Mouse (Mus musculus) liver, embryonic 14.5 days (tissue): Measurements from ENCODE around the gene Tub.

Experiments
- CTCF ChIP-seq: IDR thresholded peaks from 2 replicates; pipeline ENCODE4 v1.5.1; 2016; ENCODE audit warnings: antibody characterized with exemption, low read depth, control low read depth
- EP300 ChIP-seq: IDR thresholded peaks from 2 replicates; pipeline ENCODE4 v1.6.1; 2016; ENCODE audit warnings: antibody characterized with exemption, low read depth

DNA sequence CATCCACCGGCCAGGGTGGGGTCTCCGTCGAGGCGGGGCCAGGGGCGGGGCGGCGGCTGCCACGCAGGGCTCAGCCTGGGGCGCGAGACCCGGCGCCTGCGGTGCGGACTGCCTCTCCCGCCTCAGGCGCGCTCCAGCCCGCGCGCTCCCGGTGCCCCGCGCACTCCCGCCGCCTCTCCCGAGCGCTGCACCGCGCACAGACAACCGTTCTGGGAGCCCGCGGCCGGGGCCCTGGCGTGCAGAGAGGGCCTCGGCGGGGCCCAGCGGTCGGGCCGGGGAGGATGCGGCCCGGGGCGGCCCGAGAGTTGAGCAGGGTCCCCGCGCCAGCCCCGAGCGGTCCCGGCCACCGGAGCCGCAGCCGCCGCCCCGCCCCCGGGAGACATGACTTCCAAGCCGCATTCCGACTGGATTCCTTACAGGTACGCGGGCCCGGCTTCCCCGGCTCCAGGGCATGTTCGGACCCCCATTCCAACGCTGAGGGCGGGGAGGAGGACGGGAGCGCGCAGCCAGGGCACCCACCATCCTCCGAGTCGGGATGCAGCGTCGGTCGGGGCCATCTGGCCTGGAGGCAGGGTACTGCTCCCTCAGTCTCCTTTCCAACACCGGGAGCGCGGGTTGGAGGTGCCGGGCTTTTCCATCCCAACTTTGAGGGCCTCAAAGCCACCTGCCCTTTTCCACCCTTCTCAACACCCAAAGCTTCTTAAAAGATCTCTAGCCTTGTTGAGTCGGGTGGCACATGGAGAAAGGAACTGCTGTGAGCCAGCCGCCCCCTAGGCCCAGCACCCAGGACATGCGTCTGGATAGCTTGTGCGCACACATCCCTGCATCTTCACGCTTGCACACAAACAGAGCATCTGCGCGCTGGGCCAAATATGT, 60.8 kb downstream of the Tub start:
- no peak for TF ChIP-seq EP300
- no peak for TF ChIP-seq CTCF
